Mouse (Mus musculus): Measurements from ENCODE around the gene Cacnb1. TPM values are rescaled to one million over a fixed set of nuclear protein-coding genes. Genes with fewer than 3 reads are reported as not detected.

The Cacnb1 gene
- polyA plus RNA-seq, 1 experiment from 2014 or later: 7.3 TPM

GRCm38 (mm10) chr11:97958641-97959299 is 64.1 kb downstream of the Cacnb1 start:
- H3K9ac ChIP-seq: no peak overlapping the region
- WGBS: 77% methylated on average over 7 of the region's 7 CpGs

GRCm38 (mm10) chr11:97956905-97957560 is 65.8 kb downstream of the Cacnb1 start:
- H3K4me3 ChIP-seq (replicated peaks): no peak overlapping the region
- no peak overlapping the region for H3K27ac ChIP-seq
- H3K9ac ChIP-seq: no peak overlapping the region
- 41% methylated on average over 6 of the region's 6 CpGs for WGBS
- H3K27me3 ChIP-seq (replicated peaks): no peaks in the 10 kb centered on the region
- no peaks in the 10 kb centered on the region for H3K9me3 ChIP-seq
- ATAC-seq (ENCODE audit: insufficient read depth, low FRiP score, low read depth): no peak
- H3K4me2 ChIP-seq: no peak overlapping the region
- no peaks in the 10 kb centered on the region for H3K4me1 ChIP-seq
- no peaks in the 10 kb centered on the region for H3K36me3 ChIP-seq

More at GRCm38 (mm10) chr11:97958641-97959299, 64.1 kb downstream of the Cacnb1 start:
- Histone ChIP-seq H3K27me3 (replicated peaks) (no peaks in the 10 kb centered on the region), H3K4me3 (replicated peaks) (no peak overlapping the region), H3K9me3 (no peaks in the 10 kb centered on the region), H3K27ac (no peak overlapping the region), H3K4me2 (no peak overlapping the region), H3K4me1 (no peaks in the 10 kb centered on the region), H3K36me3 (no peaks in the 10 kb centered on the region)
- no peak for ATAC-seq (ENCODE audit: insufficient read depth, low FRiP score, low read depth)

- no peak overlapping the region for H3K27ac ChIP-seq
Measured at GRCm38 (mm10) chr11:97955915-97956314, 66.9 kb downstream of the Cacnb1 start.

GRCm38 (mm10) chr11:97955146-97955902 is 67.5 kb downstream of the Cacnb1 start:
- Histone ChIP-seq H3K9me3 (no peaks in the 10 kb centered on the region), H3K36me3 (no peaks in the 10 kb centered on the region), H3K27me3 (replicated peaks) (no peaks in the 10 kb centered on the region), H3K4me1 (no peaks in the 10 kb centered on the region), H3K4me2 (no peak overlapping the region), H3K27ac (no peak overlapping the region), H3K9ac (no peak overlapping the region), H3K4me3 (replicated peaks) (no peak overlapping the region)
- 75% methylated on average over 9 of the region's 9 CpGs for WGBS
- ATAC-seq (ENCODE audit: insufficient read depth, low FRiP score, low read depth): no peak

More at GRCm38 (mm10) chr11:97955915-97956314, 66.9 kb downstream of the Cacnb1 start:
- Histone ChIP-seq H3K27me3 (replicated peaks) (no peaks in the 10 kb centered on the region), H3K4me3 (replicated peaks) (no peak overlapping the region), H3K4me1 (no peaks in the 10 kb centered on the region), H3K36me3 (no peaks in the 10 kb centered on the region), H3K4me2 (no peak overlapping the region), H3K9ac (no peak overlapping the region), H3K9me3 (no peaks in the 10 kb centered on the region)
- WGBS: 62% methylated on average over 4 of the region's 4 CpGs
- ATAC-seq (ENCODE audit: insufficient read depth, low FRiP score, low read depth): no peak

- H3K9me3 ChIP-seq: no peaks in the 10 kb centered on the region
- WGBS: 52% methylated on average over 14 of the region's 14 CpGs
- no peak for ATAC-seq (ENCODE audit: insufficient read depth, low FRiP score, low read depth)
- H3K4me1 ChIP-seq: no peaks in the 10 kb centered on the region
- H3K4me3 ChIP-seq (replicated peaks): no peak overlapping the region
- no peaks in the 10 kb centered on the region for H3K27me3 ChIP-seq (replicated peaks)
- no peak overlapping the region for H3K27ac ChIP-seq
- no peaks in the 10 kb centered on the region for H3K36me3 ChIP-seq
- H3K4me2 ChIP-seq: no peak overlapping the region
- H3K9ac ChIP-seq: no peak overlapping the region
Measured at GRCm38 (mm10) chr11:97954469-97955141, 68.2 kb downstream of the Cacnb1 start.

GRCm38 (mm10) chr11:97953939-97954275 is 68.9 kb downstream of the Cacnb1 start:
- Histone ChIP-seq H3K27ac (no peak overlapping the region), H3K9me3 (no peaks in the 10 kb centered on the region), H3K36me3 (no peaks in the 10 kb centered on the region), H3K27me3 (replicated peaks) (no peaks in the 10 kb centered on the region), H3K4me1 (no peaks in the 10 kb centered on the region), H3K4me2 (no peak overlapping the region), H3K9ac (no peak overlapping the region), H3K4me3 (replicated peaks) (no peak overlapping the region)
- WGBS: 90% methylated on average over 6 of the region's 6 CpGs
- ATAC-seq (ENCODE audit: insufficient read depth, low FRiP score, low read depth): no peak

GRCm38 (mm10) chr11:97953179-97953938 is 69.5 kb downstream of the Cacnb1 start:
- WGBS: 81% methylated on average over 16 of the region's 16 CpGs
- Histone ChIP-seq H3K9me3 (no peaks in the 10 kb centered on the region), H3K4me1 (no peaks in the 10 kb centered on the region), H3K36me3 (no peaks in the 10 kb centered on the region), H3K27ac (no peak overlapping the region), H3K4me3 (replicated peaks) (no peak overlapping the region), H3K4me2 (no peak overlapping the region), H3K27me3 (replicated peaks) (no peaks in the 10 kb centered on the region), H3K9ac (no peak overlapping the region)
- ATAC-seq (ENCODE audit: insufficient read depth, low FRiP score, low read depth): no peak

- no peak overlapping the region for H3K27ac ChIP-seq
- WGBS: 93% methylated on average over 1 of the region's 1 CpGs
- no peak overlapping the region for H3K4me2 ChIP-seq
- H3K27me3 ChIP-seq (replicated peaks): no peaks in the 10 kb centered on the region
- H3K4me1 ChIP-seq: no peaks in the 10 kb centered on the region
- H3K36me3 ChIP-seq: no peaks in the 10 kb centered on the region
- no peak overlapping the region for H3K4me3 ChIP-seq (replicated peaks)
- no peaks in the 10 kb centered on the region for H3K9me3 ChIP-seq
- H3K9ac ChIP-seq: no peak overlapping the region
- no peak for ATAC-seq (ENCODE audit: insufficient read depth, low FRiP score, low read depth)
Measured at GRCm38 (mm10) chr11:97952367-97953006, 70.3 kb downstream of the Cacnb1 start.

Small RNA genes within 50 kb of the gene (microRNA-seq; reads per million reads assigned to microRNA genes)
- gene Gm27597: not detected

Other genes with a start within 250 kb of the Cacnb1 start
- 0.37 and 0.60 TPM in 2 replicates for gene 1700001P01Rik, start 247.1 kb downstream of the Cacnb1 start, polyA plus RNA-seq (2015; fragmentation: Nextera tagmentation; extraction: Ambion mirVana)
- 502 and 526 TPM in 2 replicates for gene Rpl23, start 240.6 kb downstream of the Cacnb1 start, polyA plus RNA-seq (2015; fragmentation: Nextera tagmentation; extraction: Ambion mirVana)
- 112 and 122 TPM in 2 replicates for gene Lasp1, start 224.0 kb downstream of the Cacnb1 start, polyA plus RNA-seq (2015; fragmentation: Nextera tagmentation; extraction: Ambion mirVana)
- gene B230217C12Rik, start 182.3 kb downstream of the Cacnb1 start, polyA plus RNA-seq (2015; fragmentation: Nextera tagmentation; extraction: Ambion mirVana): 4.0 and 5.7 TPM in 2 replicates
- 0.52 and 0.65 TPM in 2 replicates for gene Fbxo47, start 138.9 kb downstream of the Cacnb1 start, polyA plus RNA-seq (2015; fragmentation: Nextera tagmentation; extraction: Ambion mirVana)
- gene Plxdc1, start 36.6 kb downstream of the Cacnb1 start, polyA plus RNA-seq (2015; fragmentation: Nextera tagmentation; extraction: Ambion mirVana): 0.73 and 1.0 TPM in 2 replicates
- 8.2 and 13.4 TPM in 2 replicates for gene Arl5c, start 26.9 kb downstream of the Cacnb1 start, polyA plus RNA-seq (2015; fragmentation: Nextera tagmentation; extraction: Ambion mirVana)
- gene Rpl19, start 3.7 kb upstream of the Cacnb1 start, polyA plus RNA-seq (2015; fragmentation: Nextera tagmentation; extraction: Ambion mirVana): 855 and 1,061 TPM in 2 replicates
- gene Stac2, start 30.4 kb upstream of the Cacnb1 start, polyA plus RNA-seq (2015; fragmentation: Nextera tagmentation; extraction: Ambion mirVana): 0.21 and 0.41 TPM in 2 replicates
- 15.9 and 17.3 TPM in 2 replicates for gene Fbxl20, start 127.4 kb upstream of the Cacnb1 start, polyA plus RNA-seq (2015; fragmentation: Nextera tagmentation; extraction: Ambion mirVana)
- gene Med1, start 170.3 kb upstream of the Cacnb1 start, polyA plus RNA-seq (2015; fragmentation: Nextera tagmentation; extraction: Ambion mirVana): 54.5 and 57.4 TPM in 2 replicates
- 9.4 and 9.7 TPM in 2 replicates for gene Cdk12, start 180.0 kb upstream of the Cacnb1 start, polyA plus RNA-seq (2015; fragmentation: Nextera tagmentation; extraction: Ambion mirVana)